Mouse (Mus musculus) liver, postnatal 0 days (tissue): ENCODE data around the gene Stk11.

Source experiments
- CTCF ChIP-seq: sonication (generic); IDR thresholded peaks from 2 replicates; pipeline ENCODE4 v1.5.1; 2016; ENCODE audit warnings: antibody characterized with exemption, low read depth
- EP300 ChIP-seq: IDR thresholded peaks from 2 replicates; pipeline ENCODE4 v1.6.1; 2016; ENCODE audit warnings: antibody characterized with exemption, low read depth, mild to moderate bottlenecking

- TF ChIP-seq CTCF (no peak), EP300 (no peak)
These were observed 24.5 kb downstream of the Stk11 start for GRCm38 (mm10) chr10:80139975-80140665.
